Mouse (Mus musculus) embryonic facial prominence, embryonic 12.5 days (tissue): ENCODE measurements around the gene Fas. TPM values are rescaled to one million over a fixed set of nuclear protein-coding genes. Genes with fewer than 3 reads are reported as not detected.

ENCODE experiments used
- ATAC-seq: fragments of 200-750 bp; cut with Nextera tagmentation; 2 replicates; pipeline ENCODE4 v1.8.0; 2017; ENCODE audit not compliant: insufficient number of reproducible peaks, insufficient read depth, low FRiP score, low TSS enrichment
- H3K27ac ChIP-seq: fragments of 300-500 bp; sonication (generic); 2 replicates; pipeline ENCODE4 v1.5.1; 2016; ENCODE audit warnings: mild to moderate bottlenecking
- H3K27me3 ChIP-seq: fragments of 300-500 bp; sonication (generic); 2 replicates; pipeline ENCODE4 v1.6.1; 2016; ENCODE audit warnings: mild to moderate bottlenecking, moderate library complexity
- H3K36me3 ChIP-seq: fragments of 300-500 bp; sonication (generic); 2 replicates; pipeline ENCODE4 v1.6.1; 2016; ENCODE audit warnings: mild to moderate bottlenecking
- H3K4me1 ChIP-seq: fragments of 300-500 bp; sonication (generic); 2 replicates; pipeline ENCODE4 v1.6.1; 2016
- H3K4me2 ChIP-seq: fragments of 300-500 bp; sonication (generic); replicated peaks from 2 replicates; pipeline ENCODE4 v1.6.1; 2016; ENCODE audit warnings: mild to moderate bottlenecking, moderate library complexity
- H3K4me3 ChIP-seq: fragments of 300-500 bp; sonication (generic); 2 replicates; pipeline ENCODE4 v1.5.1; 2016; ENCODE audit warnings: mild to moderate bottlenecking
- H3K9ac ChIP-seq: fragments of 300-500 bp; sonication (generic); 2 replicates; pipeline ENCODE4 v1.6.1; 2016; ENCODE audit warnings: mild to moderate bottlenecking, moderate library complexity
- H3K9me3 ChIP-seq: fragments of 300-500 bp; sonication (generic); 2 replicates; pipeline ENCODE4 v1.6.1; 2016; ENCODE audit warnings: mild to moderate bottlenecking, moderate library complexity
- WGBS: fragments of 180-500 bp; shearing (Covaris S2); methylation state at CpG from one replicate; pipeline ENCODE4 v1.1.7; 2016; 5-methylcytosine and 5-hydroxymethylcytosine counted together
- polyA plus RNA-seq: library from polyadenylated mRNA; unstranded; fragments of >200 nt; fragmentation: Nextera tagmentation; extraction: Ambion mirVana; gene quantifications from 2 replicates; pipeline ENCODE4 v1.2.1, GENCODE M21; 2016

Fas gene
- polyA plus RNA-seq, 1 experiment from 2014 or later, result 3.6 TPM

GRCm38 (mm10) chr19:34256936-34257335 lies 33.5 kb upstream of the Fas start:
- no peak overlapping the region for H3K9ac ChIP-seq
- no peak overlapping the region for H3K4me3 ChIP-seq
- no peaks in the 10 kb centered on the region for H3K27me3 ChIP-seq
- no peak for ATAC-seq
- WGBS, result 86% methylated on average over 2 of the region's 2 CpGs
- no peak overlapping the region for H3K4me2 ChIP-seq
- H3K27ac ChIP-seq, result no peak overlapping the region
- no peaks in the 10 kb centered on the region for H3K36me3 ChIP-seq
- H3K9me3 ChIP-seq, result no peaks in the 10 kb centered on the region
- peaks cover 10% of the 10 kb centered on the region for H3K4me1 ChIP-seq

DNA sequence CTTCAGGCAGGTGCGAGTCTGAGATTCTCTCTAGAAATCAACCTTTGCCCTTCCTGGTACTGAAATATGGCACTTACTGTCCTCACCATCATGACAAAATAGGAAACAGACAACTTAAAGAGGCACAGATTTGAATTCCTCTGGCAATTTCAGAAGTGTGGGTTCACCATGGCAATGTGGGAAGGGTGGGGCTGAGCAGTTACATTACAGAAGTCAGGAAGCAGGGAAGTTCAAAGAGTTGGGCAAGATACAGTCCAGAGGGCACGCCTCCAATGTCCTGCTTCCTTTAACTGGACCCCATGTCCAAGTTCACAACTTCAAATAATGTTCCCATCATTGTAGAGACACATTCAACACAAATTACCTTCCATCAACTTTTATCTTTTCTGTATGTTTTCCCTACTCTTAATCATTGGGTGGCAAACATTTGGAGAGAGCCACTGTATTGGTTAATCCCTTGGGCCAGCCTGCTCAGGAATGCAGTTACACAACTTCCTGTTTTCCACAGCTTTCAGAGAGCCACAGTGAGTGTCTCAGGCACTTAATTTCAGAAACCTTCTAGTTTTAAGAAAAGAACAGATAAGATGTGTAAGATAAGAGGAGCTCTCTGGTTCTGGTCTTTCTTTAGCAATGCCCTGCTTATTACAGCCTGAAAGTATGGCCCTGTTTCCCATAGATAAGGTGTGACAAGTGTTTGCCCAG lies 28.0 kb upstream of the Fas start:
- H3K36me3 ChIP-seq, result no peaks in the 10 kb centered on the region
- no peak overlapping the region for H3K27ac ChIP-seq
- H3K27me3 ChIP-seq, result no peaks in the 10 kb centered on the region
- no peak for ATAC-seq
- H3K4me3 ChIP-seq, result no peak overlapping the region
- no peaks in the 10 kb centered on the region for H3K4me1 ChIP-seq
- no peaks in the 10 kb centered on the region for H3K9me3 ChIP-seq
- WGBS, result 81% methylated on average over 2 of the region's 2 CpGs
- no peak overlapping the region for H3K4me2 ChIP-seq
- no peak overlapping the region for H3K9ac ChIP-seq

DNA sequence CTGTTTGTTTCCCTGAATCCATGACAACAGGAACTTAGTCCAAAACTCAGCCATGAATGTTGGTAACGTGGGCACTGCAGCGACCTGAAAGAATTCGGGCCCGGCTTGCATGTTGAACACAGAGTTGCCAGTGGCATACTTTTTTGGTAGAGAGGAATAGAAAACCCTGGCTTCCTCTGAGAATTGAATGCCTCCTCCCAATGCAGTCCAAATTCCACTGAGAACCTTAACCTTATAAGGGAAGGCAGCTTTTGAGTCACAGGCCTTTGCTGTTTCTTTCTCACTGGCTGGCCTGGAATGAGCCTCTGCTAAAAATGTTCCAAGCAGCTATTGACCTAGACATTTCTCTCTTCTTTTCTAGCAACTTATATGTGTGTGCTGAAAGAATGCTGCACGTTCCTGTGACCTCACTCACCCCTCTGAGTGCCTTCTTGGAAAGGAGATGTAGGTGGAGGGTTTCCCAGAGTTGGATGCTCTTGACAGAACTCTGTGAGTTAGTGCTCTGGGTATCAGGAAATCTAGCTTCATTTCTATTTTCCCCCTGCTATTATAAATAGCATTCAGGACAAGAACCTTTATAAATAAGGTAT lies 24.8 kb upstream of the Fas start:
- Histone ChIP-seq H3K4me2 (no peak overlapping the region), H3K27ac (no peak overlapping the region), H3K4me1 (no peaks in the 10 kb centered on the region), H3K9ac (no peak overlapping the region), H3K4me3 (no peak overlapping the region), H3K27me3 (no peaks in the 10 kb centered on the region), H3K36me3 (no peaks in the 10 kb centered on the region), H3K9me3 (no peaks in the 10 kb centered on the region)
- ATAC-seq, result no peak
- WGBS, result 72% methylated on average over 5 of the region's 5 CpGs

- no peak overlapping the region for H3K27ac ChIP-seq
- no peak overlapping the region for H3K4me3 ChIP-seq
- H3K9ac ChIP-seq, result no peak overlapping the region
- H3K4me1 ChIP-seq, result no peaks in the 10 kb centered on the region
- no peak for ATAC-seq
- no peaks in the 10 kb centered on the region for H3K36me3 ChIP-seq
- WGBS, result 52% methylated on average over 1 of the region's 1 CpGs
- H3K9me3 ChIP-seq, result no peaks in the 10 kb centered on the region
- H3K27me3 ChIP-seq, result no peaks in the 10 kb centered on the region
- H3K4me2 ChIP-seq, result no peak overlapping the region
Observed at GRCm38 (mm10) chr19:34268991-34269390, 21.5 kb upstream of the Fas start.

DNA sequence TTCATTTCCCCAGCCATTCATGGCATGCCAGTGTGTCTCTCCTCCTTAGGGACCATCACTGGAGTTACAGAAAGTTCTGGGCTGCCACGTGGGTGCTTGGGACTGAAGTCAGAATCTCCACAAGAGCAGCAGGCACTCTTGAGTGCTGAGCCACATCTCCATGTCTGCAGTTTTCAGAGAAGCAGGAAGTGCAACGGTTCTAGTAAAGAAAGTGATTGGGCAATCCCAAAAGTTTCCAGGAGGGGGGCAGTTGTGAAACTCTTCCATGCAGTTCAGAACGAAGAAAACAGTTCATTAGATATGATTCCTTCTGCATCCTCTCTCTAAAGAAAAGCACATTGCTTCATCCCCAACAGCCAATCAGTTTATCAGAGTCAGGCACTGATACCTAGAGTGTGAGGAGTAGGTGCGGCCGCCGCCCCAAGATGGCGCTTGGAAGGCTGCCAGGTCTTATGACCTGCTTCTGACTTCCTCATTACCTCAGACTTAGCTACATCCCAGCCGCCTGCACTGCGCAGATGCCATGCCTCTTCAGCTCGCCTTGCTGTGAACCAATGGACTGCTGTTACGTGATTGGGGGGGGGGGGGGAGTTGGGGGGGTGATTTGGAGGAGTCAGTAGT lies 20.2 kb upstream of the Fas start:
- no peak overlapping the region for H3K27ac ChIP-seq
- H3K36me3 ChIP-seq, result no peaks in the 10 kb centered on the region
- H3K4me3 ChIP-seq, result no peak overlapping the region
- no peak overlapping the region for H3K9ac ChIP-seq
- ATAC-seq, result no peak
- no peaks in the 10 kb centered on the region for H3K27me3 ChIP-seq
- H3K4me2 ChIP-seq, result no peak overlapping the region
- no peaks in the 10 kb centered on the region for H3K9me3 ChIP-seq
- WGBS, result 88% methylated on average over 11 of the region's 11 CpGs
- H3K4me1 ChIP-seq, result no peaks in the 10 kb centered on the region

DNA sequence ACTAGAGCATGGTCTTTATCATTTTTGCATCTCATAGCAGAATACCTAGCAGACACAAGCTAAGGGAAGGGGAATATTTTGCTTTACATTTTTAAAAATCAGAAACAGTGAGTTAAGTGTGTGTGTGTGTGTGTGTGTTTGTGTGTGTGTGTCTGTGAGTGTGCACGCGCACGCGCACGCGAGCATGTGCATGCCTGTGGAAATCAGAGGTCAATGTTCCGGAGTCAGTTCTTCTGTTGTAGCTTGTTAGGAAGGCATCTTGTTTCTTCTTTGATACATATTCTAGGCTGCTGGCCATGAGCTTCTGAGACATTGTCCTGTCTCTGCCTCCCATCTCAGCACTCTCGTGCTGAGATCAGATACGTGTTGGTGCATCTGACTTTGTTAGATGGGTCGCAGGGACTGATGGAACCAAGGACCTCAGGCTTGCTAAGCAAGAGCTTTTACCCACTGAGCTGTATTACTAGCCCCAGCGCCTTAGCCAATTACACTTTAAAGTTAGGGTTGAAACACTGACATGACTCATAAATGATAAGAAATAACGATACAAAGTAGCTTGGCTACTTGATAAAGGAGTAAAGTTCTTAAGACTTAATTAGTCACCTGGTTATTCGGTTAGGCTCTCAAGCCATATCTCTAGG lies 19.5 kb upstream of the Fas start:
- 93% methylated on average over 13 of the region's 13 CpGs for WGBS
- H3K9me3 ChIP-seq, result no peaks in the 10 kb centered on the region
- H3K4me1 ChIP-seq, result no peaks in the 10 kb centered on the region
- no peak for ATAC-seq
- no peak overlapping the region for H3K4me2 ChIP-seq
- H3K27me3 ChIP-seq, result no peaks in the 10 kb centered on the region
- no peak overlapping the region for H3K9ac ChIP-seq
- H3K27ac ChIP-seq, result no peak overlapping the region
- H3K36me3 ChIP-seq, result no peaks in the 10 kb centered on the region
- H3K4me3 ChIP-seq, result no peak overlapping the region

- no peaks in the 10 kb centered on the region for H3K9me3 ChIP-seq
- H3K4me3 ChIP-seq, result no peak overlapping the region
- no peak overlapping the region for H3K27ac ChIP-seq
- no peak for ATAC-seq
- WGBS, result 100% methylated on average over 1 of the region's 1 CpGs
- H3K9ac ChIP-seq, result no peak overlapping the region
- H3K4me1 ChIP-seq, result no peaks in the 10 kb centered on the region
- no peaks in the 10 kb centered on the region for H3K36me3 ChIP-seq
- no peak overlapping the region for H3K4me2 ChIP-seq
- H3K27me3 ChIP-seq, result no peaks in the 10 kb centered on the region
Observed at GRCm38 (mm10) chr19:34273073-34273472, 17.4 kb upstream of the Fas start.

DNA sequence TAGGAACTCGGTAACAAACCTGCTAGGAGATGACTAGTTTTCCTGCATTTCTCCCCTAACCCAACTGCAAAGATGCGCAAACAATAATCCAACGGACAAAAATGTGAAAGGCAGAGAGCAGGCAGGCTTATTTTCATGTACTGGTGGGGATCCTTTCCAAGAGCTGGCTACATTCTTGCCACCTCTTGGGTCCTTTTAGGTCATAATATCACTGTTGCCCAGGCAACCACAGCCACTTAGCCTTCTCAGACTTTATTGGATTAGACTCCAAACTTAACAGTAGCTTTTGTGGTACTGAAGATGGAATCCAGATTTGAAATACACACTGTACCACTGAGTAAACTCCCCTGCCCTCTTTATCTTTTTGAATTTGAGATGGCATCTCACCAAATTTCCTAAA lies 12.4 kb upstream of the Fas start:
- Histone ChIP-seq H3K27ac (no peak overlapping the region), H3K9ac (no peak overlapping the region), H3K27me3 (no peaks in the 10 kb centered on the region), H3K4me3 (no peak overlapping the region), H3K9me3 (no peaks in the 10 kb centered on the region), H3K4me1 (no peaks in the 10 kb centered on the region), H3K36me3 (no peaks in the 10 kb centered on the region), H3K4me2 (no peak overlapping the region)
- WGBS, result 73% methylated on average over 3 of the region's 3 CpGs
- no peak for ATAC-seq

GRCm38 (mm10) chr19:34283614-34284013 lies 6.9 kb upstream of the Fas start:
- Histone ChIP-seq H3K27me3 (no peaks in the 10 kb centered on the region), H3K4me1 (no peaks in the 10 kb centered on the region), H3K9ac (no peak overlapping the region), H3K9me3 (no peaks in the 10 kb centered on the region), H3K4me2 (no peak overlapping the region), H3K27ac (no peak overlapping the region), H3K36me3 (no peaks in the 10 kb centered on the region), H3K4me3 (no peak overlapping the region)
- no peak for ATAC-seq
- WGBS, result 83% methylated on average over 6 of the region's 6 CpGs

DNA sequence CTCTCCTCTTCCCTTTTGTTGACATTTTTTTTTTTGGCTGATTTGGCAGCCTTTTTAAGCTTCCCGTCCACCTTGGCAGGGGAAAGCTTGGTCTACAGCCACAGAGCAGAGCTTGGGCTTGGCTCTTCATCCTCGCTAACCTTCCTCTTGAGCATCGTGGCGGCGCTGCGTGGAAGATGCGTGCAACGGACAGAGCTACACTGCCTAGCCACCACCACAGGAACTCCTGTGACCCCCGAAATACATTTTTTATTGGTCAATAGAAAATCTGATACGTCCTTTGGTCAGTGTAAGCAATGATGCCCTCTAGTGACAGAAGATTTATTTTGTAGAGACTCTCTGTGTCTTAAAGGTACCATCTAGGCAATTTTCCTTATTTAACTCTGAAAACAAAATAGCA lies 6.1 kb upstream of the Fas start:
- Histone ChIP-seq H3K9me3 (no peaks in the 10 kb centered on the region), H3K9ac (no peak overlapping the region), H3K4me2 (no peak overlapping the region), H3K4me1 (no peaks in the 10 kb centered on the region), H3K36me3 (no peaks in the 10 kb centered on the region), H3K27me3 (no peaks in the 10 kb centered on the region), H3K27ac (no peak overlapping the region), H3K4me3 (no peak overlapping the region)
- 65% methylated on average over 10 of the region's 10 CpGs for WGBS
- ATAC-seq, result no peak

- H3K4me3 ChIP-seq, result no peak overlapping the region
- H3K27ac ChIP-seq, result no peak overlapping the region
- H3K4me1 ChIP-seq, result no peaks in the 10 kb centered on the region
- H3K27me3 ChIP-seq, result no peaks in the 10 kb centered on the region
- no peak overlapping the region for H3K9ac ChIP-seq
- WGBS, result 46% methylated on average over 2 of the region's 2 CpGs
- no peaks in the 10 kb centered on the region for H3K9me3 ChIP-seq
- ATAC-seq, result no peak
- no peaks in the 10 kb centered on the region for H3K36me3 ChIP-seq
- no peak overlapping the region for H3K4me2 ChIP-seq
Observed at GRCm38 (mm10) chr19:34284826-34285225, 5.6 kb upstream of the Fas start.

DNA sequence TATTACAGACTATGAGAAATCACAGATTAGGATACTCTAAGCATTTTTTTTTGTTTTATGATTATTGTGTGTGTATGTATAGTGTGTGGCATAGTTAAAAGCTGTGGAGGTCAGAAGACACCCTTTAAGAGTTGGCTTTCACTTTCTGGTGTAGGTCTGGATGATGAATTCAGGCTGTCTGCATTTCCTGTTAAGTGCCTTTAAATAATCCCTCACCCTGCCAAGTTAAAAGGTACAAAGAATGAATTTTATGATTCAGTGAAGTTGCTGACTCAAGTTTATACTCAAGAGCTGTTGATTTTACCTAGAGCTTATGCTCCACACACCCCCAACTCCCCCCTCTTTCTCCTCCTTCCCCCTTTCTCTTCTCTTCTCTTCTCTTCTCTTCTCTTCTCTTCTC lies 3.2 kb upstream of the Fas start:
- H3K9me3 ChIP-seq, result no peaks in the 10 kb centered on the region
- H3K4me3 ChIP-seq, result no peak overlapping the region
- ATAC-seq, result no peak
- no peak overlapping the region for H3K9ac ChIP-seq
- H3K27ac ChIP-seq, result no peak overlapping the region
- H3K4me1 ChIP-seq, result 0 out of 2 replicates have a peak, but pooled peaks cover 6% of the 10 kb centered on the region
- H3K36me3 ChIP-seq, result no peaks in the 10 kb centered on the region
- H3K4me2 ChIP-seq, result no peak overlapping the region
- no peaks in the 10 kb centered on the region for H3K27me3 ChIP-seq
